Mouse (Mus musculus) heart, adult 2 months (tissue): ENCODE measurements at regions not wholly inside any gene's neighbourhood (a gene's known extent, or its start where the extent isn't known, plus 50 kb on each side); places are given as distances from the start of the nearest gene placed in this dataset.

ENCODE experiments used
- CTCF ChIP-seq: fragments of 200-600 bp; IDR thresholded peaks from 2 replicates; pipeline ENCODE4 v1.8.1; 2022; ENCODE audit warnings: antibody characterized with exemption, mild to moderate bottlenecking, moderate library complexity
- EP300 ChIP-seq: fragments of 200-500 bp; IDR thresholded peaks from 2 replicates; pipeline ENCODE4 v1.6.1; 2011; ENCODE audit warnings: low read depth, low read length, control low read depth; ENCODE audit not compliant: insufficient read depth

- TF ChIP-seq CTCF, result no peak
- TF ChIP-seq EP300, result no peak
These were observed 377.1 kb upstream of the Slitrk5 start for GRCm38 (mm10) chr14:111297796-111298195.
